Mouse (Mus musculus) hindbrain, embryonic 12.5 days (tissue): ENCODE results near the gene 4833439L19Rik. TPM values are rescaled to one million over a fixed set of nuclear protein-coding genes. Genes with fewer than 3 reads are reported as not detected.
A peak's percentile ranks its signal among the peaks of the same experiment; 100 is the strongest.

ENCODE experiments used
- ATAC-seq: fragments of 200-750 bp; cut with Nextera tagmentation; 2 replicates; pipeline ENCODE4 v1.8.0; 2017; ENCODE audit warnings: moderate TSS enrichment; ENCODE audit not compliant: low FRiP score
- H3K27ac ChIP-seq: fragments of 300-500 bp; sonication (generic); 2 replicates; pipeline ENCODE4 v1.5.1; 2016; ENCODE audit warnings: mild to moderate bottlenecking
- H3K27me3 ChIP-seq: fragments of 300-500 bp; sonication (generic); 2 replicates; pipeline ENCODE4 v1.6.1; 2016; ENCODE audit warnings: mild to moderate bottlenecking
- H3K36me3 ChIP-seq: fragments of 300-500 bp; sonication (generic); 2 replicates; pipeline ENCODE4 v1.6.1; 2016; ENCODE audit warnings: mild to moderate bottlenecking
- H3K4me1 ChIP-seq: fragments of 300-500 bp; sonication (generic); 2 replicates; pipeline ENCODE4 v1.6.1; 2016
- H3K4me2 ChIP-seq: fragments of 300-500 bp; sonication (generic); replicated peaks from 2 replicates; pipeline ENCODE4 v1.6.1; 2016; ENCODE audit warnings: mild to moderate bottlenecking
- H3K4me3 ChIP-seq: fragments of 300-500 bp; sonication (generic); 2 replicates; pipeline ENCODE4 v1.5.1; 2016; ENCODE audit warnings: mild to moderate bottlenecking
- H3K9ac ChIP-seq: fragments of 300-500 bp; sonication (generic); 2 replicates; pipeline ENCODE4 v1.6.1; 2016; ENCODE audit warnings: mild to moderate bottlenecking, moderate library complexity
- H3K9me3 ChIP-seq: fragments of 300-500 bp; sonication (generic); replicated peaks from 2 replicates; pipeline ENCODE4 v1.6.1; 2016; ENCODE audit warnings: mild to moderate bottlenecking
- WGBS: fragments of 180-500 bp; shearing (Covaris S2); methylation state at CpG from one replicate; pipeline ENCODE4 v1.1.7; 2016; 5-methylcytosine and 5-hydroxymethylcytosine counted together
- microRNA-seq: library from miRNA; unstranded; fragments of <30 nt; microRNA quantifications from one replicate; pipeline ENCODE4, GENCODE M21; 2017
- polyA plus RNA-seq: library from polyadenylated mRNA; unstranded; fragments of >200 nt; fragmentation: Nextera tagmentation; extraction: Ambion mirVana; gene quantifications from 2 replicates; pipeline ENCODE4 v1.2.1, GENCODE M21; 2016

4833439L19Rik gene
- polyA plus RNA-seq, 1 experiment from 2014 or later = 235 TPM

DNA sequence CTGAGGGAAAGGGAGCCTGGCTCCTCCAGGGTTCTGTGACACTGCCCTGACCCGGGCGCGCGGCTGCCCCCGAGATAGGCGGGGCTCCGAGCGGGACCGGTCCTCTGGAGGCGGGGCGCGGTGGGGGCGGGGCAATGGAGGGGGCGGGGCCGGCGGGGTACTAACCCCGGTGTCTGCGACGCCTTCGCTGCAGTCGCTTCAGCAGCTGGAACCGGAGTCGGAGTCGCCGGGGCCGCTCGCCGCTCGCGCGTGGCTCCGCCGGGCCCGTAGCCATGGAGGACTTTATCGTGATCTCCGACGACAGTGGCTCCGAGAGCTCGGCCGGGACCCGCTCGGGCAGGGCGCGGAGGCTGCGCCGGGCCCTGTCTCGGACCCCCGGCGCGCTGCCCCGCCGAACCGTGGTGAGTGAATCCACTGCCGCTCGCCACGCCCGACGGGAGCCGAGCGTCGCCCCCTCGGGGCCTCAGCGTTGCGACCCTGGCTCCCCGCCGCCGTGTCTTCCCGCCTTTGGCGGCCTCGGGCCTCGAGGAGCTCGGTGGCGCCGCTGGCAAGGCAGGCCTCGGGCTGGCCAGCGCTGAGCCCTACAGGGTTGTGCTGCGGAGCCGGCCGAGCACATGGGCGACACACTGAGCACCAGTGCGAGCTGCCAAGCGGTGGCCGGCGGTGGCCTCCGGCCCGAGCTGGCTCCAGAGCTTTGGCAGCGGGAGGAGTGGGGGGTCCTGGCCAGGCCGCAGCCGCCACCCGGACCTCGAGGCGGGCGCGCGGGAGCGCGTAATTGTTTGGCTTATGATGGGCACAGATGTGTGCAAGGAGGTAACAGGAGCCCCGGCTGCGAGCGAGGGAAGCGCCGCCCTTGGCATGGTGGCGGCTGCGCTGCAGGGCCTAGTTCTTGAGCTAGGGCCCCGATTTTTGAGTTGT is 61.4 kb downstream of the 4833439L19Rik start, which contains the start of gene Simc1:
Gene Simc1 (plus strand): TSS at position 176 of the 918 bp plus-strand sequence.
- H3K4me3 ChIP-seq = peak within 1 kb of the TSS; percentile 59
- H3K27me3 ChIP-seq = peaks cover 3% of the 10 kb centered on the region; the same call in 1 of the 2 replicates
- peak within 1 kb of the TSS; percentile 60 for H3K4me2 ChIP-seq
- WGBS = under 1% methylated on average over 103 of the region's 105 CpGs
- H3K9ac ChIP-seq = peak within 1 kb of the TSS; percentile 84
- peaks cover 11% of the 10 kb centered on the region for H3K4me1 ChIP-seq
- ATAC-seq = peak; percentile 93
- H3K27ac ChIP-seq = peak within 1 kb of the TSS; percentile 70
- no peaks in the 10 kb centered on the region for H3K36me3 ChIP-seq
- H3K9me3 ChIP-seq = no peaks in the 10 kb centered on the region

DNA sequence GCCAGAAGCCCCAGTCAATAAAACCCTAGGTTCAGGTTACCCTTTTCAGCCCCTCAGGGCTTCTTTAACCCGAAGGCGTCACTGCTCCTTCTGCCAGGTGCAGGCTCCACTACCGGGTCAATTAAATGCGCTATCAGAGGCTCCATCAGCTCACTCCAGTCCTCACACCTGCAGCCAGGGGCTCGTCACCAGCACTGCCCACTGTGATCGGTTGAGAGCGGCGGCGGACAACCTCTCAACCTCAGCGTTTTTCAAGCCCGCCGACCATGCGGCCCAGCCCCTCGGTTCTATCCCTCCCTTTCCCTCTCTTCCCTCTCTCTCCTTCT is 62.0 kb downstream of the 4833439L19Rik start:
- ATAC-seq = peak; percentile 79
- Histone ChIP-seq H3K9me3 (no peaks in the 10 kb centered on the region), H3K27ac (peak overlapping the region; percentile 45; the same call in 1 of the 2 replicates), H3K4me3 (peak overlapping the region; percentile 59), H3K9ac (peak overlapping the region; percentile 84), H3K27me3 (peaks cover 3% of the 10 kb centered on the region; the same call in 1 of the 2 replicates), H3K4me2 (peak overlapping the region; percentile 60), H3K36me3 (no peaks in the 10 kb centered on the region), H3K4me1 (peaks cover 11% of the 10 kb centered on the region)
- WGBS = 2% methylated on average over 14 of the region's 14 CpGs

DNA sequence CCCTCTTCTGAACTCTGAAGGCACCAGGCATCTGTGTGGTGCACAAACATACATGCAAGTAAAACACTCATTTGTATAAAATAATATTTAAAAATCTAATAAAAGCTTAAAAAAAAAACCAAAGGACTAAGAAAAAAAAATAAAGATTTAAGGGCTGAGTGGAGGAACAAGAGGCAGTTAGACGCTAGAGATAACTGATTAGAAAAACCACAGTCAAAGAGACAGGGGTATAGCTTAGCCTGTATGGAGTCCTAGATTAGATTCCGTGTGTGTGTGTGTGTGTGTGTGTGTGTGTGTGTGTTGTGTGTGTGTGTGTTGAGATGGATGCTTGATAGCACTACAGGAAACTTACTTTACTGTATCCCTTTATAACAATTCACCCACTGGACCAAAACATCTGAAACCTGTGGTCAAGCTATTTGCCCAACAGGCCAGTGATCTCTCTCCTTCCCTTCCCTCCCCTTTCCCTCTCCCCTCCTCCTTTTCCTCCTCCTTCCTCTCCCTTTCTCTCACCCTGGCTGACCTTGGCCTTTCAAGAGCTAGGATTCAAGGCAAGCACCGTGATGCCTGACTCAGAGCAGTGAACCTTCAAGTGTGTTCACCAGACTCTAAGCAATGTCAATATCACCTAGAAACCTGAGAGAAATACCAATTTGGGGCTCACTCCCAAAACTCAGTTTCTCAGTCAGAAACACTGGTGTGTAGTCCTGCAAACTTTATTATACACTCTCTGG is 63.1 kb downstream of the 4833439L19Rik start:
- H3K4me3 ChIP-seq = no peak overlapping the region
- no peak overlapping the region for H3K4me2 ChIP-seq
- 54% methylated on average over 3 of the region's 3 CpGs for WGBS
- H3K4me1 ChIP-seq = peaks cover 11% of the 10 kb centered on the region
- no peak overlapping the region for H3K9ac ChIP-seq
- no peak for ATAC-seq
- no peak overlapping the region for H3K27ac ChIP-seq
- no peaks in the 10 kb centered on the region for H3K36me3 ChIP-seq
- peaks cover 3% of the 10 kb centered on the region; the same call in 1 of the 2 replicates for H3K27me3 ChIP-seq
- no peaks in the 10 kb centered on the region for H3K9me3 ChIP-seq

DNA sequence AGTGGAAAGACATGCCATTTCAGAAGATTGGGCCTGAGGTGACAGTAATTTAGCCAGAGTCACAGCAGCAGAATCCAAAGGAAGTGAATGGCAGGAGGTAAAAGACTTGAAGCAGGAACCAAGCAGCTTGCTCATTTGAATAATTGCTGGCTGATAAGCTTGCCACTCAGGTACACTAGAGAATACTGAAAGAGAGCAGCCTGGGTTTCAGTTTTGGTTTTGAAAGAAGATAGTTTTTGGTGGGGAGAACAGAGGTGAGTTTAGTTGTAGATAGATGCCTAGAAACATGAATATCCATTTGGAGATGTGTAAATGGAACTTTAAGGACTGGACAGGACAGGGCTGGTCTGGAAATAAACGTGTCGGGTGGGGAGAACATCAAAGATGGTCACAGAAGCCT is 63.9 kb downstream of the 4833439L19Rik start:
- Histone ChIP-seq H3K36me3 (no peaks in the 10 kb centered on the region), H3K27ac (no peak overlapping the region), H3K27me3 (peaks cover 3% of the 10 kb centered on the region; the same call in 1 of the 2 replicates), H3K9me3 (no peaks in the 10 kb centered on the region), H3K9ac (no peak overlapping the region), H3K4me2 (no peak overlapping the region), H3K4me1 (peaks cover 11% of the 10 kb centered on the region), H3K4me3 (no peak overlapping the region)
- 79% methylated on average over 2 of the region's 2 CpGs for WGBS
- ATAC-seq = no peak

Small RNAs within 50 kb of the gene (microRNA-seq; reads per million reads assigned to microRNA genes)
- gene Gm24195 = not detected

Other genes with a start within 250 kb of the 4833439L19Rik start
- 12.5 and 13.8 TPM in 2 replicates for gene Cplx2, start 194.1 kb downstream of the 4833439L19Rik start, polyA plus RNA-seq
- gene Thoc3, start 96.6 kb downstream of the 4833439L19Rik start, polyA plus RNA-seq = 123 and 128 TPM in 2 replicates
- gene Simc1, start 61.7 kb downstream of the 4833439L19Rik start, polyA plus RNA-seq = 18.4 and 19.6 TPM in 2 replicates
- 52.1 and 54.2 TPM in 2 replicates for gene Arl10, start 9.6 kb upstream of the 4833439L19Rik start, polyA plus RNA-seq
- gene Nop16, start 24.7 kb upstream of the 4833439L19Rik start, polyA plus RNA-seq = 57.1 and 57.8 TPM in 2 replicates
- 171 and 172 TPM in 2 replicates for gene Higd2a, start 24.8 kb upstream of the 4833439L19Rik start, polyA plus RNA-seq
- 54.4 and 58.2 TPM in 2 replicates for gene Cltb, start 45.9 kb upstream of the 4833439L19Rik start, polyA plus RNA-seq
- gene Faf2, start 56.3 kb upstream of the 4833439L19Rik start, polyA plus RNA-seq = 84.2 and 89.7 TPM in 2 replicates
- gene Rnf44, start 128.5 kb upstream of the 4833439L19Rik start, polyA plus RNA-seq = 95.6 and 98.0 TPM in 2 replicates
- not detected in 2 replicates for gene Cdhr2, start 136.0 kb upstream of the 4833439L19Rik start, polyA plus RNA-seq
- gene Gprin1, start 184.4 kb upstream of the 4833439L19Rik start, polyA plus RNA-seq = 26.0 and 30.7 TPM in 2 replicates
- 2.5 and 2.9 TPM in 2 replicates for gene Sncb, start 201.2 kb upstream of the 4833439L19Rik start, polyA plus RNA-seq
- not detected in 2 replicates for gene Eif4e1b, start 218.6 kb upstream of the 4833439L19Rik start, polyA plus RNA-seq
- gene Tspan17, start 223.9 kb upstream of the 4833439L19Rik start, polyA plus RNA-seq = 30.0 and 35.0 TPM in 2 replicates